Mouse (Mus musculus): ENCODE data around the gene Pimreg. TPM values are rescaled to one million over a fixed set of nuclear protein-coding genes. Genes with fewer than 3 reads are reported as not detected.

Pimreg gene
- polyA plus RNA-seq, 1 experiment from 2014 or later = 228 TPM

DNA sequence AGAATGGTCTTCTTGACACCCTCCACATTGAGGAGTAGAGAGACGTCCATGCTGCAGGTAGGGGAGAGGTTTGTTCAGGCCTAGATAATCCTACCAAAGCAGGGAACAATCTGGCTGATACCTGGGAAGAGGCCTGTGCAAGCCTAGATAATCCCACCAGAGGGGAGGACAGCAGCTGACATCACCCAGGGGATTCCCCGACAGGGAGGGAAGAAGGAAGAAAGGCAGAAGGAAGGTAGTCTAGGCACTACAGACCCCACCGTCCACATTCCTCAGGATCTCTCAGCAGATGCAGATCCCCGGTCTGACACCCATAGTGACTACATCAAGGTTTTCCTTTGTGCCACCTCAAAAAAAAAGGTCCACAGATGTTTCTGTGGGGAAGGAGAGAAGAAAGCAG is 4.4 kb upstream of the Pimreg start, which contains the start of gene Aipl1:
Aipl1 (minus strand) TSS at position 101 of the 400 bp plus-strand sequence.
- ATAC-seq (replicated peaks; ENCODE audit: low FRiP score) (no peak), DNase-seq (ENCODE audit: low spot score) (no peak)
- Histone ChIP-seq H3K9me3 (ENCODE audit: control insufficient read depth, low read length) (no peaks in the 10 kb centered on the region), H3K36me3 (ENCODE audit: control insufficient read depth, insufficient read depth, low read length) (no peaks in the 10 kb centered on the region), H3K9ac (ENCODE audit: low read length) (no peak within 1 kb of the TSS), H3K4me3 (ENCODE audit: low read depth, low read length) (no peak within 1 kb of the TSS), H3K27ac (ENCODE audit: low read depth, low read length) (no peak within 1 kb of the TSS), H3K4me1 (replicated peaks; ENCODE audit: control insufficient read depth, insufficient read depth, low read length) (peaks cover 14% of the 10 kb centered on the region), H3K4me2 (ENCODE audit: low read depth, low read length, severe bottlenecking) (no peak within 1 kb of the TSS), H3K27me3 (ENCODE audit: control insufficient read depth, insufficient read depth, low read length) (no peaks in the 10 kb centered on the region)
- WGBS = 59% methylated on average over 4 of the region's 4 CpGs

- DNase-seq (ENCODE audit: low spot score) (peak; percentile 89), ATAC-seq (replicated peaks; ENCODE audit: low FRiP score) (no peak)
- Histone ChIP-seq H3K4me1 (replicated peaks; ENCODE audit: control insufficient read depth, insufficient read depth, low read length) (peaks cover 17% of the 10 kb centered on the region), H3K27ac (ENCODE audit: low read depth, low read length) (no peak overlapping the region), H3K4me3 (ENCODE audit: low read depth, low read length) (no peak overlapping the region), H3K36me3 (ENCODE audit: control insufficient read depth, insufficient read depth, low read length) (no peaks in the 10 kb centered on the region), H3K9ac (ENCODE audit: low read length) (no peak overlapping the region), H3K9me3 (ENCODE audit: control insufficient read depth, low read length) (no peaks in the 10 kb centered on the region), H3K27me3 (ENCODE audit: control insufficient read depth, insufficient read depth, low read length) (no peaks in the 10 kb centered on the region), H3K4me2 (ENCODE audit: low read depth, low read length, severe bottlenecking) (no peak overlapping the region)
- under 1% methylated on average over 4 of the region's 4 CpGs for WGBS
Measured at GRCm38 (mm10) chr11:72037996-72038395, 3.8 kb upstream of the Pimreg start.

DNA sequence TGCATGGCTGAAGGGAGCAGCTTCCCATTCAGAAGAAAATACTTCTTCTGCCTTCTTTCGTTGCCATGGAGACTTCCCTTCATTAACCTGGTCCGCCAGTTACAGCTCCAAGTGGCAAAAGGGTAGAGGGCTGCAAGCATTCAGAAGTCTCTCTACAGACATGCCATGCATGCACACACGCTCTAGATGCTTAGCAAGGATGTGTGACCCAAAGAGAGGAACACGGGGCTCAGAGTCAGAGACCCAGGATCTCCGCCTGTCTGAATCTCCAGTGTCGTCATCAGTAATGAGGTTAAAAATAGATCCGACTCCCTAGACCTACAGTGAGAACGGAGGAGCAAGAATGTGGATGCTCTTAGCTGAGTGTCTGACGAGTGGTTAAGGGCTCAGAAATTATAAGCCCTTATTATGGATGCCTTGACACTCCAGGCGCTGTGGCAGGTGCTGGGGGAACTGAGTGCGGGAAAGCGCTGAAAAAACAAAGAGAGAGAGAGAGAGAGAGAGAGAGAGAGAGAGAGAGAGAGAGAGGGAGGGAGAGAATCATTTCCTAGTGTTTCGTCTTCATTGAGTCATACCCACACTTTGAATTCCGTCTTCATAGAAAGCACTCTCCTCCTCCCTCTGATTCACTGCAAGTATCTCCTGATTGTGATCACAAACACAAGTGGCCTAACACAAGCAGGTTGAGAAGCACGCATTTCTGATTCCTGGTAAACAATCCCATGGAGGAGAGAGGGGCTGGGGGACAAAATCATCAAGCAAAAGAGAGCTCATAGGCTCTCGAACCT is 2.0 kb upstream of the Pimreg start:
- no peaks in the 10 kb centered on the region for H3K36me3 ChIP-seq (ENCODE audit: control insufficient read depth, insufficient read depth, low read length)
- no peak overlapping the region for H3K4me3 ChIP-seq (ENCODE audit: low read depth, low read length)
- no peak for DNase-seq (ENCODE audit: low spot score)
- peaks cover 27% of the 10 kb centered on the region for H3K4me1 ChIP-seq (replicated peaks; ENCODE audit: control insufficient read depth, insufficient read depth, low read length)
- ATAC-seq (replicated peaks; ENCODE audit: low FRiP score) = no peak
- 0 out of 2 replicates have a peak overlapping the region, but pooled peaks have one; percentile 12 for H3K27ac ChIP-seq (ENCODE audit: low read depth, low read length)
- no peaks in the 10 kb centered on the region for H3K27me3 ChIP-seq (ENCODE audit: control insufficient read depth, insufficient read depth, low read length)
- 37% methylated on average over 16 of the region's 16 CpGs for WGBS
- peak overlapping the region; percentile 32 for H3K9ac ChIP-seq (ENCODE audit: low read length)
- peak overlapping the region; percentile 26; the same call in 1 of the 2 replicates for H3K4me2 ChIP-seq (ENCODE audit: low read depth, low read length, severe bottlenecking)
- H3K9me3 ChIP-seq (ENCODE audit: control insufficient read depth, low read length) = no peaks in the 10 kb centered on the region

DNA sequence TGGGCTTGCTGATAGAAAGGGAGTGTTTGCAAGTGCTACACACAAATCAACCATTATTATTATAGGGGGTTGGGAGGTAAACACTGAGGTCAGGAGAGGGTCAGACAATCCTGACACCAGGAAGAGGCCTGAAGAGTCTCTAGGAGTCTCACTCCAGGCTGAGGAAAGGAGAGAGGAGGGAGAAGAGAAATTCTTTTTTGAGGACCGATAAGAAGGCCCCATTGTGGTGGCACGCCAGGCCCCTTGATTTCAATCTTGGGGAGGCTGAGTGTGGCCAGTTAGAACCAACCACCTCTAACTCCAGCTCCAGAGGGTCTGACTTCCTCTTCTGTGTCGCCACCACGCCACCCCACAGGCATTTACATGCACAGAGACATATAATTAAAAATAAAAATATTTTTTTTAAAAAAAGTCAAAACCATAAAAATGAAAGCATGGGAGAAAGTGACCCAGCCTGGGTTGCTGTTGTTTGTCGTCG is 503 bp upstream of the Pimreg start:
- Histone ChIP-seq H3K4me1 (replicated peaks; ENCODE audit: control insufficient read depth, insufficient read depth, low read length) (peaks cover 27% of the 10 kb centered on the region), H3K27ac (ENCODE audit: low read depth, low read length) (peak overlapping the region; percentile 82), H3K4me2 (ENCODE audit: low read depth, low read length, severe bottlenecking) (peak overlapping the region; percentile 94), H3K36me3 (ENCODE audit: control insufficient read depth, insufficient read depth, low read length) (peaks cover 2% of the 10 kb centered on the region; the same call in 1 of the 2 replicates), H3K9ac (ENCODE audit: low read length) (peak overlapping the region; percentile 80), H3K4me3 (ENCODE audit: low read depth, low read length) (peak overlapping the region; percentile 71), H3K27me3 (ENCODE audit: control insufficient read depth, insufficient read depth, low read length) (no peaks in the 10 kb centered on the region), H3K9me3 (ENCODE audit: control insufficient read depth, low read length) (no peaks in the 10 kb centered on the region)
- ATAC-seq (replicated peaks; ENCODE audit: low FRiP score) = no peak
- 14% methylated on average over 6 of the region's 6 CpGs for WGBS
- no peak for DNase-seq (ENCODE audit: low spot score)

DNA sequence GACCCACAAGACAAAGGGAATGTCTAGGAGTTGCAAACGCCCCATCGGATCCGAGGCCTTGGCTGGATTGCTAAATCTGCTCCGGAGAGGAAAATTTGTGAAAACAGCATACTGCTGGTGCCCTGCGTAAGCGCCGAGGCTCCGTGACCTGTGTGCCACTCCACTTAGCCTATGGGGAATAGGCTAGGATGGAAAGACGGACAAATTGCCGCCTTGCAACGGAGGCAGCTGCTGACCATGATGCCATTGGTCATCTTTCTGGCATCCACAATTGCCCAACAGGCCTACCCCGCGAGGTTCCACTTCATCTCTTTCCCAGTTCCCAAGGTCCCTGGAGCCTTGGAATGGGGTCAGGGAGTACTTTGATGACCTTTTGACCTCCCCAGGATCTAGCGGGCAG is 799 bp downstream of the Pimreg start:
- DNase-seq (ENCODE audit: low spot score) = no peak
- Histone ChIP-seq H3K27me3 (ENCODE audit: control insufficient read depth, insufficient read depth, low read length) (no peaks in the 10 kb centered on the region), H3K9me3 (ENCODE audit: control insufficient read depth, low read length) (no peaks in the 10 kb centered on the region), H3K36me3 (ENCODE audit: control insufficient read depth, insufficient read depth, low read length) (peaks cover 2% of the 10 kb centered on the region; the same call in 1 of the 2 replicates), H3K4me1 (replicated peaks; ENCODE audit: control insufficient read depth, insufficient read depth, low read length) (peaks cover 27% of the 10 kb centered on the region), H3K9ac (ENCODE audit: low read length) (peak overlapping the region; percentile 80), H3K4me2 (ENCODE audit: low read depth, low read length, severe bottlenecking) (peak overlapping the region; percentile 94), H3K27ac (ENCODE audit: low read depth, low read length) (no peak overlapping the region), H3K4me3 (ENCODE audit: low read depth, low read length) (peak overlapping the region; percentile 71)
- 1% methylated on average over 14 of the region's 14 CpGs for WGBS
- 0 out of 2 replicates have a peak, but pooled peaks have one; percentile 3 for ATAC-seq (replicated peaks; ENCODE audit: low FRiP score)

DNA sequence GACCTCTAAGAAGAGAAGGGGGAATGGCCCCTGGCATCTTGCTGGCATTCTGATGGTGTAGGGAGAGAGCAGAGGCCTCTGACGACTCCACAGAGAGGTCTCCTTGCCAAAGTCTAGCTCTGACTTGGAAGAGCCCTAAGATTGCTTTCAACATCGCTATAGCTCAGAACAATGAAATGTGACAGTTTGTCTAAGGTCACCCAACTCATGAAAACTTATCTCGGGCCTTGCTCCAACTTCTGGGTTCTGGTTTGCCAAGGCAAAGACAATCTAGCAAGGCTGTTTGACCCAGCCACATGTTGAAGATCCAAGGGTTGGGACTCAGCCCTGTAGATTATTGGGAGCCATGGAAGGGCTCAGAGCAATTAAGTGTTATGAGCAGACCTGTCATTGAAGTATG is 2.4 kb downstream of the Pimreg start:
- Histone ChIP-seq H3K9me3 (ENCODE audit: control insufficient read depth, low read length) (no peaks in the 10 kb centered on the region), H3K36me3 (ENCODE audit: control insufficient read depth, insufficient read depth, low read length) (peaks cover 2% of the 10 kb centered on the region; the same call in 1 of the 2 replicates), H3K9ac (ENCODE audit: low read length) (no peak overlapping the region), H3K4me3 (ENCODE audit: low read depth, low read length) (no peak overlapping the region), H3K27ac (ENCODE audit: low read depth, low read length) (no peak overlapping the region), H3K4me1 (replicated peaks; ENCODE audit: control insufficient read depth, insufficient read depth, low read length) (peaks cover 24% of the 10 kb centered on the region), H3K4me2 (ENCODE audit: low read depth, low read length, severe bottlenecking) (peak overlapping the region; percentile 94; the same call in 1 of the 2 replicates), H3K27me3 (ENCODE audit: control insufficient read depth, insufficient read depth, low read length) (no peaks in the 10 kb centered on the region)
- WGBS = 90% methylated on average over 3 of the region's 3 CpGs
- no peak for ATAC-seq (replicated peaks; ENCODE audit: low FRiP score)
- no peak for DNase-seq (ENCODE audit: low spot score)

- no peak for DNase-seq (ENCODE audit: low spot score)
- Histone ChIP-seq H3K36me3 (ENCODE audit: control insufficient read depth, insufficient read depth, low read length) (peaks cover 2% of the 10 kb centered on the region; the same call in 1 of the 2 replicates), H3K4me3 (ENCODE audit: low read depth, low read length) (no peak overlapping the region), H3K27ac (ENCODE audit: low read depth, low read length) (no peak overlapping the region), H3K27me3 (ENCODE audit: control insufficient read depth, insufficient read depth, low read length) (peaks cover 21% of the 10 kb centered on the region), H3K4me1 (replicated peaks; ENCODE audit: control insufficient read depth, insufficient read depth, low read length) (peaks cover 12% of the 10 kb centered on the region), H3K9me3 (ENCODE audit: control insufficient read depth, low read length) (no peaks in the 10 kb centered on the region), H3K4me2 (ENCODE audit: low read depth, low read length, severe bottlenecking) (no peak overlapping the region), H3K9ac (ENCODE audit: low read length) (no peak overlapping the region)
- WGBS = 58% methylated on average over 6 of the region's 6 CpGs
- ATAC-seq (replicated peaks; ENCODE audit: low FRiP score) = no peak
Measured at GRCm38 (mm10) chr11:72048730-72049129, 6.9 kb downstream of the Pimreg start.

GRCm38 (mm10) chr11:72049171-72049759 is 7.4 kb downstream of the Pimreg start:
- ATAC-seq (replicated peaks; ENCODE audit: low FRiP score) = no peak
- Histone ChIP-seq H3K36me3 (ENCODE audit: control insufficient read depth, insufficient read depth, low read length) (peaks cover 2% of the 10 kb centered on the region; the same call in 1 of the 2 replicates), H3K27ac (ENCODE audit: low read depth, low read length) (no peak overlapping the region; the same call in 1 of the 2 replicates), H3K4me3 (ENCODE audit: low read depth, low read length) (no peak overlapping the region), H3K4me1 (replicated peaks; ENCODE audit: control insufficient read depth, insufficient read depth, low read length) (peaks cover 10% of the 10 kb centered on the region; the same call in 1 of the 2 replicates), H3K4me2 (ENCODE audit: low read depth, low read length, severe bottlenecking) (no peak overlapping the region), H3K9me3 (ENCODE audit: control insufficient read depth, low read length) (no peaks in the 10 kb centered on the region), H3K9ac (ENCODE audit: low read length) (no peak overlapping the region), H3K27me3 (ENCODE audit: control insufficient read depth, insufficient read depth, low read length) (peaks cover 21% of the 10 kb centered on the region)
- DNase-seq (ENCODE audit: low spot score) = peak; percentile 63
- 75% methylated on average over 8 of the region's 8 CpGs for WGBS

Measured in forebrain, embryonic 11.5 days (tissue).